Mouse (Mus musculus): ENCODE data around the gene Sergef.

Gene Sergef

DNA sequence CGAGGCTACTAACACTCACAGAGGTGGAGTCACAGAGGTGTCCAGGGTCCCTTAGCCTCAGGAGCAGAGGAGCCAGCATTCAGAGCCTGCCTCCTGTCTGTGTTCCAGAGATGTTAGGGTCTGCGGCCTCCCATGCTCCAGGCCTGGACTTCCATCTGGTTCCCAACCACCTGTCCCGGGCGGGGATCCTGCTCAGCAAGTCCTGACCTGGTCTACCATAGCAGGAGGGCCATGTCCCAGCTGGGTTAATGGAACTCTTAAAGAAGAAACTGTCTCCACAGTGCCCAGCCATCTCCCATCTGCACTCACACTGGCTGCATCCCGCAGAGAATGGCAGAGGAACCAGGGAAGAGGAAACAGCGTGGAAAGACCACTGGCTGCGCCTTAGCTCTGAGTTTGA is 234.9 kb downstream of the Sergef start:
- DNase-seq (ENCODE audit: low spot score in 2 of 2), result no peak

DNA sequence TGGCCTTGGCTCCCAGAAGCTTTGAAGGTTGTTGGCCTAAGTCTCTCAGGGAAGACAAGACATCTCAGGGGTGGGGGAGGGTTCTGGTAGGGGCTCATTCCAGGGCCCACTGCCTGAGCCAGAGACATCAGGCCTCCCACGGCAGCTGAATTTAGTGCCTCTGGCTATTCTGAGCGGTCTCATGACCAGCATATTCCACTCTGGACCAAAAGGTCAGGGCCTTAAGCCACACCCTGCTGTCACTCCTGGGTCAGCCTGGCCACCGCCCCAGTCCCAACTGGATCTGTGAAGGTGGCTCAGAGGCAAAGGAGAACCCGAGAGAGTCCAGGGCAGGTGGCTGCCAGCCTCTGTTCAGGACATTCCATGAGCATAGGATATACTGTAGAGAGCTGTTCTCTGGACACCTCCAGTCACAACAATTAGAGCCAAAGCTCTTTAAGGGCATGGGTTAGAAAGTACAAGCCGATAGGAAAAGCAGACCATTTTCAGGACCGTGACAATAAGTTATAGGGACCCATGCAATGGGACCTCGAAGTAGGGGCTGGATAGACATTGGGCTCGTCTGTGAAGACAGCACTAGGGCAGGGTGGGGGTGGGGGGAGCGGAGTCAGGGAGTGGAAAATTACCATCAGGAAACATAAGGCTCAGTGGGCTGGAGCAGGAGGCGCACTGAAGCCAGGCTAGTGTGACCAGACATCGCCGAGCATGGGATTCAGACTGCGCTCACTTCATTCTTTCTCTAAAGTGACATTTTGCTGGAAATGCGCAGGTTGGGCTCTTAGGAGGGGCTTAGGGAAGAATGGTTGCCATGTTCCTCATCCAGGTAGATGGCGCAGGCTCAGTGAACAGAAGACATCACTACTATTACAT is 235.8 kb downstream of the Sergef start:
- no peak for DNase-seq (ENCODE audit: low spot score in 2 of 2)

DNA sequence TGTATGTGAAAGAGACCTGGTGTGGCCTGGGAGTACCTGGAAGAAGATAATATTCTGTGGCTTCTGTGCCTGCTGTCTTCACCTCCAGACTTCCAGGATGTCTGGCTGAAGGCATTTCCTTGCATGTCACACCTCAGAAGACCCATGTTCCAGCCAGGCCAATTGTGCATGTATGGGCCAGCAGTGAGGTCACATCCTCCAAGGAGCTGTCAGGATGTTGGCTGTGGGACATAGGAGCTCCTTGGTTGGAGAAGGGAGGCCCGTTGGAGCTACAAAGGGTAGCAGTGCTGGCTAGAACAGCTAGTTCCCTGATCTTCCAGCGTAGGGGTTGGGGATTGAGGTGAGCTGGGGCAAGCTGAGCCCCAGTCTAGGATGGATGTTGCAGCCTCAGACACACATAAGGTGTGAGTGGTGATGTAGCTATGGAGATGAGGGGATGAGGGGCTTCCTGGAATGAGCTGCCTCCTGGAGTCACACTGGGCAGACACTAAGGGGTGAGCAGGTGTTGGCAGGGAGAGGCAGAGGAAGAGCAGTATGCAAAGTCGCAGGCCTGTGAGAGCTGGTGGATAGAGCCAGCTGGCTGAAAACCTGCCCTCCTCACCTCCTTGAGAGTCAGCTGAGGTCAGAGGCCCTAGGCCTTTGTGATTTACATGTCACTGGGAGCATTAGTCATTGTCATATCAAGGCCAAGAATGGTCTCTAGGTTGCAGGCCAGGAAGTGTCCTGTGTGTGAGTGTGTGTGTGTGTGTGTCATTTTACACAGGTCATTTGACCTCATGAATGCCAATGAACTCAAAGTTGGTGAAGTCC is 238.0 kb downstream of the Sergef start:
- DNase-seq (ENCODE audit: low spot score in 2 of 2), result no peak

- DNase-seq (ENCODE audit: low spot score in 2 of 2), result no peak
Measured at GRCm38 (mm10) chr7:46400346-46400745, 239.3 kb downstream of the Sergef start.

DNA sequence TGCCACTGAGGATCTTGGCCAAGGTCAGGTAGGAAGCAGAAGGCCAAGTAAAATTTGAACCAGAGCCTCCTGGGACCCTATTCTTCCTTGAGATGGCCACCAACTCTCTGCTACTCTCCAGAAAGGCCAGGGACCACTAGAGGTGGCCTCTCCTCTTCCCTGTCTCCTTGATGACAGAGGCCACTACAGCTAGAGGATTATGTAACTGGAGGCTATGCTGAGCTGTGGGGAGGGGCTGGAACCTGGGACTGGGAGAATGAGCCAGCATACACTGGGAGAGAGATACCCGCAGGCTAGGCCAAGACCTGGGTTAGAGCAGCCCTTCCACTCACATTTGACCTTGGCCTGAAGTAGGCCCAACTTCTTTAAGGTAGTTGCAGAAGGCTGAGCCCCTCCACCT is 239.9 kb downstream of the Sergef start:
- no peak for DNase-seq (ENCODE audit: low spot score in 2 of 2)

- no peak for DNase-seq (ENCODE audit: low spot score in 2 of 2)
Measured at GRCm38 (mm10) chr7:46398612-46399011, 241.0 kb downstream of the Sergef start.

DNA sequence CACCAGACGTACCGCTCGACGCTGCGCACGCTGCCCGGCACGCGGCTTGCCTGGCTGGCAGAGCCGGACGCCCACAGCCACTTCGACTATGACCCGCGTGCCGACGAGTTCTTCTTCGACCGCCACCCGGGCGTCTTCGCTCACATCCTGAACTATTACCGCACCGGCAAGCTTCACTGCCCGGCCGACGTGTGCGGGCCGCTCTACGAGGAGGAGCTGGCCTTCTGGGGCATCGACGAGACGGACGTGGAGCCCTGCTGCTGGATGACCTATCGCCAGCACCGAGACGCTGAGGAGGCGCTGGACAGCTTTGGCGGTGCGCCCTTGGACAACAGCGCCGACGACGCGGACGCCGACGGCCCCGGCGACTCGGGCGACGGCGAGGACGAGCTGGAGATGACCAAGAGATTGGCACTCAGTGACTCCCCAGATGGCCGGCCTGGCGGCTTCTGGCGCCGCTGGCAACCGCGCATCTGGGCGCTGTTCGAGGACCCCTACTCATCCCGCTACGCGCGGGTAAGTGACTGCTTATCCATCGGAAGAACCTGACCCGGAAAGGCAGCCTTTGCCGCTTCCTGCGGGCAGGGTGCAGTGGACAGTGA is 241.8 kb downstream of the Sergef start:
- no peak for DNase-seq (ENCODE audit: low spot score in 2 of 2)

- DNase-seq (ENCODE audit: low spot score in 2 of 2), result no peak
Measured at GRCm38 (mm10) chr7:46396928-46397731, 242.5 kb downstream of the Sergef start.

DNA sequence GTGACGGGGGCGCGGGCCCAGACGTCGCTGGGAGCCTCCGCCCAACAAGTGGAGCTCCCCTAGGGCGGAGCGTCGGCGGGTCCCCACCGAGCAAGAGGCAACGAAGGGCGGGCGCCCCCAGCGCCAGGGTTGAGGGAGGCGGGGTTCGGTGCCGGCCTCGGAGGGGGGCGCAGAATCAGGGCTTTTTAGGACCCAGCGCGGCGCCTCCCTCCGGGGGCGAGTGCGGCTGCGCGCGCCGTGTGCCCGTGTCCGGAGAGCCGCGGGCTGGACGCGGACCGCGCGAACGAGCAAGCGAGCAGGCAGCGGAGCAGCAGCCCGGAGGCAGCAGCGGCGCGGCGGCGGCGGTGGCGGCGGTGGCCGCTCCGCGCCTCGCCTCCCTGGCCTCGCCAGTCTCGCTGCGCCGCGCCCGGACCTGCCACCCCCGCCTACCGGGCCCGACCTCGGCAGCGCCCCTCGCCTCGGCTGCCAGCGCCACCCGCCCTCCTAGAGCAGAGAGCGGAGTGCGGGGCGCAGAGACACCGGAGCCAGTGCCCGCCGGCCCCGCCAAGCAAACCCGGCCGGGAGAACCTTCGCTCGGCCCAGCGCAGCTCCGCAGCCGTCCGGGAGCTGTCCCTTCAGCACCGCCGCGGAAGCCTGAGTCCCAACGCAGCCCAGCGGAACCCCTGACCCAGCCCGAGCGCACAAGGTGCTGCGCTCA is 243.2 kb downstream of the Sergef start, which contains the start of gene Kcnc1:
Kcnc1 (plus strand) TSS at position 267 of the 697 bp plus-strand sequence.
- DNase-seq (ENCODE audit: low spot score in 2 of 2), result peak; percentile 55 to 73

- no peak for DNase-seq (ENCODE audit: low spot score in 2 of 2)
Measured at GRCm38 (mm10) chr7:46395571-46395970, 244.0 kb downstream of the Sergef start.

- DNase-seq (ENCODE audit: low spot score in 2 of 2), result no peak
Measured at GRCm38 (mm10) chr7:46394933-46395332, 244.7 kb downstream of the Sergef start.

DNA sequence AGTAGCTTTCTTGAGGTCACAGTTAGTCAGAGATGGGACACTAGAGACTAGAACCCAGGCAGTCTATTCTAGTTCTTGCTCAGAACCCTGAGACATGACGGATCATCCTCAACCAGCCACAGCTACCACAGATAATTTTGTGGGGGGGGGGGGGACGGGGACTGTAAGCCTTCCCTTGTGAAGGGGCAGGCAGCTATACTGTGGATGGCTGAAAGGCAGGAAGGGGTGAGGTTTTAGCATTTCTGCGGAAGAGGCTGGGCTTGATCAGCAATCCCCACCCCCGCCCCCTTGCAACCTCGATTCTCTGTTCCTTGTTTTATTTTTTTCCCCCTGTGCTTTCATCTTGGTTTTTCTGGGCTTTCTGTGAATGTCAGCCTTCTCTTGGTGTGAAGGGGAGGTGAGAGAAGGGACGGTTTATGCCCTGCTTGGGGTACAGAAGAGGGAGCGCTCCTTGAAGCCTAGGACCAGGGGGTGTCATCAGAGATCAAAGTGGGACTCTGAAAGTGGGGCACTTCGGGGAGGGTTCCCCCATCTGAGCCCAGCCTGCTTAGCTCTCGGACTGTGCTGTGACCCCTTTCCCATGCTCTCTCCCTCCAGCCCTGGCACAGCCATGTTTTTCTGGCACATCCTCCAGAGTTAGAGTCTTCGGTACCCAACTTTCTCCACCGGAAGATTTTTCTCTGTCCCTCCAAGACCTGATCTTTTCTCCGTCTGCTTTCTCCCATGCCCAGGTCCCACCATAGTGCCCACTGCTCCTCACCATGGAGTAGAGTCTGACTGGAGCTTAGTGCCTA is 245.7 kb downstream of the Sergef start:
- no peak for DNase-seq (ENCODE audit: low spot score in 2 of 2)
